Mouse (Mus musculus) Patski (cell line): ENCODE data around the gene Miox. TPM values are rescaled to one million over a fixed set of nuclear protein-coding genes. Genes with fewer than 3 reads are reported as not detected.

Source experiments
- ATAC-seq: fragments of 100-300 bp; one replicate; pipeline ENCODE4 v1.8.0; 2021
- CTCF ChIA-PET: fragments of 350-600 bp; sonication (Branson Sonifier 250); formaldehyde crosslinking; loops from one replicate; lab custom pipeline; 2022; ENCODE audit warnings: inconsistent platforms; lab: Charles Lee
- POLR2A ChIA-PET: fragments of 350-600 bp; sonication (Branson Sonifier 250); formaldehyde crosslinking; loops from one replicate; lab custom pipeline; 2022; ENCODE audit warnings: antibody characterized with exemption, inconsistent platforms; lab: Charles Lee
- DNase-seq: peaks from one replicate; pipeline ENCODE4 v3.0.0-alpha.2; 2011; ENCODE audit warnings: low read depth, low spot score
- H3K27me3 ChIP-seq: fragments of 371-371 bp; one replicate; pipeline ENCODE4 v1.5.1; 2021
- CTCF ChIP-seq: fragments of 100-300 bp; IDR thresholded peaks from one replicate; pipeline ENCODE4 v1.5.1; 2021
- in situ Hi-C: fragments of 300-500 bp; cut with MboI; formaldehyde crosslinking; loops from 3 replicates; pipeline ENCODE4 v1.11.1; 2018; ENCODE audit warnings: low pct_unique_long_range_greater_than_20kb, mixed read lengths
- polyA plus RNA-seq: library from polyadenylated mRNA; unstranded; gene quantifications from one replicate; pipeline ENCODE4 v1.2.3, GENCODE M21; 2021

Gene Miox
- polyA plus RNA-seq, 1 experiment from 2014 or later = not detected

- DNase-seq (peak; percentile 51), ATAC-seq (peak; percentile 37)
- ChIA-PET POLR2A (interaction anchor here (0.6 to 2.4 kb wide), 5 partner anchors 9 to 488 kb away, joined by 3 to 9 read pairs (median 4); partner anchors contain the start of gene Sco2), CTCF (interaction anchor here (1.2 to 2.2 kb wide), 2 partner anchors 12 to 17 kb away, joined by 3 to 14 read pairs; partner anchors contain the start of gene Sco2)
- no peaks in the 10 kb centered on the region for H3K27me3 ChIP-seq
- in situ Hi-C loops = no loop called here
- TF ChIP-seq CTCF = no peak
These were observed 22.2 kb downstream of the Miox start for GRCm38 (mm10) chr15:89356372-89356771.

GRCm38 (mm10) chr15:89358784-89359183, 24.6 kb downstream of the Miox start:
- H3K27me3 ChIP-seq = no peaks in the 10 kb centered on the region
- ChIA-PET POLR2A (interaction anchor here (0.7 to 1.8 kb wide), 2 partner anchors 14 to 119 kb away, joined by 3 to 7 read pairs; partner anchors contain the start of gene Sco2), CTCF (no interaction called here)
- DNase-seq (no peak), ATAC-seq (no peak)
- in situ Hi-C loops = no loop called here
- no peak for TF ChIP-seq CTCF

GRCm38 (mm10) chr15:89363051-89363450, 28.9 kb downstream of the Miox start:
- CTCF ChIA-PET = interaction anchor here (3.3 kb wide), 1 partner anchor 11 kb away, joined by 20 read pairs; the partner anchor contains the start of gene Sco2
- in situ Hi-C loops = no loop called here
- DNase-seq (no peak), ATAC-seq (no peak)
- no peak for TF ChIP-seq CTCF
- no peaks in the 10 kb centered on the region for H3K27me3 ChIP-seq
- POLR2A ChIA-PET = interaction anchor here (1.8 kb wide), 1 partner anchor 8 kb away, joined by 6 read pairs; the partner anchor contains the start of genes Lmf2 and Ncaph2

- in situ Hi-C loops = no loop called here
- DNase-seq = no peak
- TF ChIP-seq CTCF = no peak
- ATAC-seq = no peak
- H3K27me3 ChIP-seq = no peaks in the 10 kb centered on the region
- POLR2A ChIA-PET = interaction anchor here (1.0 to 1.8 kb wide), 3 partner anchors 8 to 10 kb away, joined by 3 to 6 read pairs (median 4); partner anchors contain the start of genes Lmf2 and Ncaph2
- CTCF ChIA-PET = interaction anchor here (3.3 kb wide), 1 partner anchor 9 kb away, joined by 20 read pairs; the partner anchor contains the start of gene Sco2
These were observed 30.9 kb downstream of the Miox start for GRCm38 (mm10) chr15:89365141-89365551.

GRCm38 (mm10) chr15:89372068-89372467, 37.9 kb downstream of the Miox start:
- DNase-seq (no peak), ATAC-seq (no peak)
- POLR2A ChIA-PET = interaction anchor here (1.1 to 2.3 kb wide), 4 partner anchors 8 to 162 kb away, joined by 3 to 9 read pairs (median 5); partner anchors contain the start of genes Lmf2 and Ncaph2
- CTCF ChIA-PET = interaction anchor here (1.2 to 2.9 kb wide), 5 partner anchors 8 to 63 kb away, joined by 3 to 20 read pairs (median 7); partner anchors contain the start of genes Lmf2 and Ncaph2
- TF ChIP-seq CTCF = no peak
- in situ Hi-C loops = loop anchor here (10.0 kb wide), 1 partner anchor 547 kb away; no protein-coding TSS in a partner anchor
- no peaks in the 10 kb centered on the region for H3K27me3 ChIP-seq

- no peak for TF ChIP-seq CTCF
- in situ Hi-C loops = loop anchor here (10.0 kb wide), 1 partner anchor 548 kb away; no protein-coding TSS in a partner anchor
- no peak for ATAC-seq
- H3K27me3 ChIP-seq = no peaks in the 10 kb centered on the region
- ChIA-PET POLR2A (interaction anchor here (1.1 to 2.3 kb wide), 5 partner anchors 8 to 162 kb away, joined by 3 to 9 read pairs (median 3); partner anchors contain the start of genes Lmf2 and Ncaph2), CTCF (interaction anchor here (0.7 to 2.9 kb wide), 8 partner anchors 8 to 85 kb away, joined by 3 to 20 read pairs (median 6); partner anchors contain the start of genes Lmf2 and Ncaph2)
- no peak for DNase-seq
These were observed 38.3 kb downstream of the Miox start for GRCm38 (mm10) chr15:89372536-89372935.

GRCm38 (mm10) chr15:89373027-89373761, 39.0 kb downstream of the Miox start:
- peaks cover 4% of the 10 kb centered on the region for H3K27me3 ChIP-seq
- ChIA-PET POLR2A (interaction anchor here (0.6 to 2.3 kb wide), 7 partner anchors 9 to 625 kb away, joined by 3 to 9 read pairs (median 3); partner anchors contain the start of genes C730034F03Rik, Chkb, Gm44502 and Lmf2), CTCF (interaction anchor here (0.6 to 2.9 kb wide), 18 partner anchors 9 to 157 kb away, joined by 3 to 20 read pairs (median 4); partner anchors contain the start of genes Lmf2 and Ncaph2)
- DNase-seq = peak; percentile 41
- in situ Hi-C loops = loop anchor here (10.0 kb wide), 1 partner anchor 548 kb away; no protein-coding TSS in a partner anchor
- peak; percentile 83 for ATAC-seq
- no peak for TF ChIP-seq CTCF

- ATAC-seq (peak; percentile 78), DNase-seq (peak; percentile 34)
- H3K27me3 ChIP-seq = peaks cover 10% of the 10 kb centered on the region
- ChIA-PET CTCF (interaction anchor here (0.6 to 2.9 kb wide), 15 partner anchors 10 to 157 kb away, joined by 3 to 20 read pairs (median 4); partner anchors contain the start of genes Lmf2 and Ncaph2), POLR2A (interaction anchor here (1.3 to 2.3 kb wide), 5 partner anchors 14 to 163 kb away, joined by 3 to 9 read pairs (median 6); partner anchors contain the start of genes C730034F03Rik, Chkb, Gm44502 and Lmf2)
- in situ Hi-C loops = loop anchor here (10.0 kb wide), 1 partner anchor 549 kb away; no protein-coding TSS in a partner anchor
- TF ChIP-seq CTCF = no peak
These were observed 39.6 kb downstream of the Miox start, which contains the start of gene Sco2 for GRCm38 (mm10) chr15:89373762-89374248. Sco2 (minus strand) TSS chr15:89373846.

- DNase-seq (no peak), ATAC-seq (peak; percentile 7)
- in situ Hi-C loops = loop anchor here (10.0 kb wide), 1 partner anchor 550 kb away; no protein-coding TSS in a partner anchor
- CTCF ChIA-PET = interaction anchor here (0.9 to 2.9 kb wide), 13 partner anchors 10 to 158 kb away, joined by 3 to 20 read pairs (median 3); partner anchors contain the start of genes Lmf2 and Ncaph2
- TF ChIP-seq CTCF = no peak
- peaks cover 16% of the 10 kb centered on the region for H3K27me3 ChIP-seq
- POLR2A ChIA-PET = interaction anchor here (2.1 kb wide), 1 partner anchor 55 kb away, joined by 6 read pairs; the partner anchor contains the start of genes C730034F03Rik, Chkb and Gm44502
These were observed 40.1 kb downstream of the Miox start for GRCm38 (mm10) chr15:89374340-89374739.
